ENCODE assay signal across 21 mouse cellular contexts in genomic region chr3:126105086-126105485, GRCm38 (mm10).
DNase-seq lines count a peak whose midpoint lies in the region; ATAC-seq lines count a peak whose summit lies in the region.
"Had no signal": no experiment of that assay in that cellular context is flagged by ENCODE, and none has a peak within 500 bp of the region (broad histone marks: within the 10 kb centered on the region; RNA-seq: fewer than 3 reads in every experiment).

No protein-coding gene starts in this region.

- H3K27me3 ChIP-seq in liver, embryonic 11.5 days (replicated peaks; ENCODE audit: control insufficient read depth, insufficient read depth, low read length), result no peaks in the 10 kb centered on the region
- no peaks in the 10 kb centered on the region for H3K27me3 ChIP-seq in kidney, embryonic 14.5 days (ENCODE audit: control insufficient read depth, insufficient read depth, low read length)
- H3K27me3 ChIP-seq: embryonic facial prominence, embryonic 12.5 days; forebrain, embryonic 12.5 days had no signal

- ATAC-seq in liver, embryonic 11.5 days (replicated peaks; ENCODE audit: low FRiP score), result no peak
- ATAC-seq in kidney, embryonic 14.5 days (ENCODE audit: low FRiP score, low TSS enrichment), result no peak
- ATAC-seq: activated CD4-positive, CD25-positive, alpha-beta regulatory T cell, adult 4 months; forebrain, embryonic 14.5 days; forebrain, embryonic 16.5 days had no signal

- no peaks in the 10 kb centered on the region for H3K4me1 ChIP-seq in liver, embryonic 11.5 days (replicated peaks; ENCODE audit: control insufficient read depth, insufficient read depth, low read length)
- H3K4me1 ChIP-seq in kidney, embryonic 14.5 days (ENCODE audit: control insufficient read depth, insufficient read depth, low read length), result no peaks in the 10 kb centered on the region
- H3K4me1 ChIP-seq: embryonic facial prominence, embryonic 10.5 days; embryonic facial prominence, embryonic 12.5 days; forebrain, embryonic 10.5 days; forebrain, embryonic 12.5 days had no signal

- DNase-seq in 3T3-L1 (ENCODE audit: low read depth, low spot score) (peak; percentile 8), NIH3T3 (ENCODE audit: low read depth) (peak; percentile 36), adipocyte (ENCODE audit: low spot score) (peak; percentile 60)
- DNase-seq in liver, embryonic 11.5 days (ENCODE audit: low spot score), result no peak
- DNase-seq in adrenal gland, postnatal 25 days, result no peak
- DNase-seq: adrenal gland, adult 2 months; adrenal gland, postnatal 10 days; adrenal gland, postnatal 36 days; cerebellum, adult 11-12 months; cerebellum, adult 2 months; cerebellum, adult 9-10 months; cerebellum, postnatal 10 days; cerebellum, postnatal 25 days had no signal

- no peak overlapping the region for H3K4me3 ChIP-seq in liver, embryonic 11.5 days (ENCODE audit: low read depth, low read length)
- no peak overlapping the region for H3K4me3 ChIP-seq in kidney, embryonic 14.5 days (ENCODE audit: low read length)
- H3K4me3 ChIP-seq: embryonic facial prominence, embryonic 10.5 days; embryonic facial prominence, embryonic 12.5 days; forebrain, embryonic 10.5 days; forebrain, embryonic 12.5 days had no signal

- no peaks in the 10 kb centered on the region for H3K36me3 ChIP-seq in liver, embryonic 11.5 days (ENCODE audit: control insufficient read depth, insufficient read depth, low read length)
- no peaks in the 10 kb centered on the region for H3K36me3 ChIP-seq in kidney, embryonic 14.5 days (ENCODE audit: control insufficient read depth, insufficient read depth, low read length)
- H3K36me3 ChIP-seq: embryonic facial prominence, embryonic 10.5 days; embryonic facial prominence, embryonic 12.5 days; forebrain, embryonic 10.5 days; forebrain, embryonic 12.5 days had no signal

- H3K27ac ChIP-seq in liver, embryonic 11.5 days (ENCODE audit: low read depth, low read length), result no peak overlapping the region
- H3K27ac ChIP-seq in kidney, embryonic 14.5 days (ENCODE audit: low read depth, low read length), result no peak overlapping the region
- H3K27ac ChIP-seq: embryonic facial prominence, embryonic 10.5 days; embryonic facial prominence, embryonic 12.5 days; forebrain, embryonic 10.5 days; forebrain, embryonic 12.5 days had no signal

- no peak overlapping the region for H3K9ac ChIP-seq in liver, embryonic 11.5 days (ENCODE audit: low read depth, low read length)
- H3K9ac ChIP-seq in kidney, embryonic 14.5 days (ENCODE audit: low read depth, low read length), result no peak overlapping the region
- H3K9ac ChIP-seq: embryonic facial prominence, embryonic 12.5 days; forebrain, embryonic 12.5 days had no signal

- H3K4me2 ChIP-seq in liver, embryonic 11.5 days, result no peak overlapping the region
- no peak overlapping the region for H3K4me2 ChIP-seq in kidney, embryonic 14.5 days (replicated peaks; ENCODE audit: low read depth, low read length)
- H3K4me2 ChIP-seq: embryonic facial prominence, embryonic 12.5 days; forebrain, embryonic 12.5 days had no signal

- WGBS in liver, embryonic 11.5 days, result 84% methylated on average over 2 of the region's 2 CpGs
- WGBS in kidney, embryonic 14.5 days, result 86% methylated on average over 2 of the region's 2 CpGs

- H3K9me3 ChIP-seq in liver, embryonic 11.5 days (ENCODE audit: control insufficient read depth, low read length), result no peaks in the 10 kb centered on the region
- H3K9me3 ChIP-seq in kidney, embryonic 14.5 days (ENCODE audit: control insufficient read depth, low read length), result no peaks in the 10 kb centered on the region; the same call in 1 of the 2 replicates
- H3K9me3 ChIP-seq: embryonic facial prominence, embryonic 10.5 days; embryonic facial prominence, embryonic 12.5 days; forebrain, embryonic 10.5 days; forebrain, embryonic 12.5 days had no signal

Comparison
In these comparisons a context has a peak if more than half of its experiments do, and no peak if none do; other contexts are left out.
1. DNase-seq: peak in 3T3-L1 (single experiment), NIH3T3 (single experiment) and adipocyte (single experiment); none in liver, embryonic 11.5 days (single experiment) and adrenal gland, postnatal 25 days (single experiment).